Mouse (Mus musculus): ENCODE results near the gene Ninl.

DNA sequence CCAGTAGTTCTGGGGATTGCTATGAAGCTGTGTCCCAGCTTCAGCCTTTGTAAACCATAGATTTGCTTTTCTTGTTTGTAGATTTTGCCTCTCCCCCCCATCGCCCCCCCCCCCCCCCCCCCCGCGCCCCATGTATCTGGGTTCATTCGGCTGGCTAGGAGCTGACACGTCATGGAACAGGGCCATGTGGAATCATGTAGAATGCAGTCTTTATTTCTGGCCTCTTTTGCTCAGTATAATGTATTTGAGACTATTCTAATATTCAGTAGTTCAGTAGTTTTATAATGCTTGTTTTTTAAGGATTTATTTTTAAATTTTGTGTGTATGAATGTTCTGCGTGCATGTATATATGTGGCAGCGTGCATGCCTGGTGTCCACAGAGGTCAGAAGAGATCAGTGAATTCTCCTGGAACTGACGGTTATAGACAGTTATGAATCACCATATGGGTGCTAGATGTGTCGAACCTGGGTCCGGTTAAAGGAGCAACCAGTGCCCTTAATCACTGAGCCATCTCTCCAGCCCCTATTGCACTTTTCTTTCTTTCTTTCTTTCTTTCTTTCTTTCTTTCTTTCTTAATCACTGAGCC is 128.8 kb downstream of the Ninl start:
- TF ChIP-seq GATA1 (IDR thresholded peaks at IDR 0.05; ENCODE audit: low read length) = no peak
- TF ChIP-seq TAL1 (IDR thresholded peaks at IDR 0.05; ENCODE audit: low read length) = no peak
